15 mouse cellular contexts compared by ENCODE assay signal in the genomic region with DNA sequence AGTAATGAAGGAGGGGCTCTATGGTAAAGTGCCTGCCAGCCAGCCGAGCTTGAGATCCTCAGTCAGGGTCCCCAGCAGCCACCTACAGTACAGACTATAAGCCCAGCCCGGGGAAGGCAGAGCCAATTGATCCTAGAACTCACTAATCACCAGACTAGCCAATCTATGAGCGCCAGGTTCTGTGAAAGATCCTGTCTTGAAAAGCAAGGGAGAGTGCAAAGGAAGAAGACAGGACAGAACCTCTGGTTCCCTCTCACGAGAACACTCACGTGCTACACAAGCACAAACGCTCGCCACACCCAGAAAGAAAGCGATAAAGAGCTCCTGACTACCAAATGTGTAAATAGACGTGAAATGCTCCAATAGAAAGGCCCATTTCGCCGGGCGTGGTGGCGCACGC. TPM values are rescaled to one million over a fixed set of nuclear protein-coding genes. Genes with fewer than 3 reads are reported as not detected.
DNase-seq lines count a peak whose midpoint lies in the region; ATAC-seq lines count a peak whose summit lies in the region.
"Had no signal": no experiment of that assay in that cellular context is flagged by ENCODE, and none has a peak within 500 bp of the region (broad histone marks: within the 10 kb centered on the region; RNA-seq: fewer than 3 reads in every experiment).

No protein-coding gene starts in this region.

- no peak for ATAC-seq in heart, embryonic 15.5 days (replicated peaks; ENCODE audit: insufficient number of reproducible peaks, insufficient read depth, low FRiP score, low read depth)
- ATAC-seq in midbrain, embryonic 11.5 days (ENCODE audit: low FRiP score), result no peak
- no peak for ATAC-seq in midbrain, embryonic 13.5 days
- ATAC-seq in megakaryocyte, adult 5-6 weeks (ENCODE audit: poor library complexity, severe bottlenecking), result no peak
- no peak for ATAC-seq in midbrain, embryonic 15.5 days (replicated peaks)
- ATAC-seq: activated CD4-positive, CD25-positive, alpha-beta regulatory T cell, adult 4 months had no signal

- WGBS in heart, embryonic 15.5 days, result 75% methylated on average over 14 of the region's 14 CpGs
- 78% methylated on average over 14 of the region's 14 CpGs for WGBS in midbrain, embryonic 11.5 days
- 78% methylated on average over 14 of the region's 14 CpGs for WGBS in midbrain, embryonic 13.5 days
- 84% methylated on average over 14 of the region's 14 CpGs for WGBS in midbrain, embryonic 15.5 days

- no peak overlapping the region for H3K4me3 ChIP-seq in heart, embryonic 15.5 days
- H3K4me3 ChIP-seq in midbrain, embryonic 11.5 days (ENCODE audit: low read depth, low read length), result no peak overlapping the region
- no peak overlapping the region for H3K4me3 ChIP-seq in midbrain, embryonic 13.5 days (replicated peaks)
- no peak overlapping the region for H3K4me3 ChIP-seq in midbrain, embryonic 15.5 days
- H3K4me3 ChIP-seq: embryonic facial prominence, embryonic 12.5 days had no signal

- peaks cover 1% of the 10 kb centered on the region for H3K36me3 ChIP-seq in heart, embryonic 15.5 days
- no peaks in the 10 kb centered on the region for H3K36me3 ChIP-seq in midbrain, embryonic 11.5 days (ENCODE audit: control insufficient read depth, insufficient read depth, low read length)
- no peaks in the 10 kb centered on the region for H3K36me3 ChIP-seq in midbrain, embryonic 13.5 days
- no peaks in the 10 kb centered on the region for H3K36me3 ChIP-seq in midbrain, embryonic 15.5 days (replicated peaks)
- H3K36me3 ChIP-seq: embryonic facial prominence, embryonic 12.5 days had no signal

- H3K27ac ChIP-seq in heart, embryonic 15.5 days, result peak overlapping the region; percentile 69
- no peak overlapping the region for H3K27ac ChIP-seq in midbrain, embryonic 11.5 days (ENCODE audit: low read depth, low read length)
- no peak overlapping the region for H3K27ac ChIP-seq in midbrain, embryonic 13.5 days
- H3K27ac ChIP-seq in midbrain, embryonic 15.5 days, result no peak overlapping the region
- H3K27ac ChIP-seq: embryonic facial prominence, embryonic 12.5 days; hindbrain, embryonic 14.5 days; liver, embryonic 14.5 days had no signal

- no peak overlapping the region for H3K4me2 ChIP-seq in heart, embryonic 15.5 days
- no peak overlapping the region for H3K4me2 ChIP-seq in midbrain, embryonic 11.5 days
- no peak overlapping the region for H3K4me2 ChIP-seq in midbrain, embryonic 13.5 days (replicated peaks)
- H3K4me2 ChIP-seq in midbrain, embryonic 15.5 days, result no peak overlapping the region
- H3K4me2 ChIP-seq: embryonic facial prominence, embryonic 12.5 days; hindbrain, embryonic 14.5 days had no signal

- intact Hi-C loops in heart, postnatal 10 days (cut with DNase I), result no loop called here

- H3K27me3 ChIP-seq in heart, embryonic 15.5 days, result no peaks in the 10 kb centered on the region
- no peaks in the 10 kb centered on the region for H3K27me3 ChIP-seq in midbrain, embryonic 11.5 days (ENCODE audit: control insufficient read depth, insufficient read depth, low read length)
- H3K27me3 ChIP-seq in midbrain, embryonic 13.5 days, result no peaks in the 10 kb centered on the region
- no peaks in the 10 kb centered on the region for H3K27me3 ChIP-seq in midbrain, embryonic 15.5 days (replicated peaks)
- H3K27me3 ChIP-seq: embryonic facial prominence, embryonic 12.5 days had no signal

- peak; percentile 15 for DNase-seq in embryo, embryonic 11 days
- DNase-seq in embryo, embryonic 10.5 days (ENCODE audit: low spot score), result no peak
- no peak for DNase-seq in heart, postnatal 10 days
- DNase-seq in midbrain, embryonic 11.5 days (ENCODE audit: low spot score, missing footprints), result peak; percentile 83
- DNase-seq: cerebellum, adult 8-10 months; midbrain, embryonic 14.5 days; retina, postnatal 1 day had no signal

- no peaks in the 10 kb centered on the region for H3K9me3 ChIP-seq in heart, embryonic 15.5 days (replicated peaks)
- no peaks in the 10 kb centered on the region for H3K9me3 ChIP-seq in midbrain, embryonic 11.5 days (ENCODE audit: control insufficient read depth, low read length)
- no peaks in the 10 kb centered on the region for H3K9me3 ChIP-seq in midbrain, embryonic 13.5 days
- no peaks in the 10 kb centered on the region for H3K9me3 ChIP-seq in midbrain, embryonic 15.5 days

- H3K9ac ChIP-seq in heart, embryonic 15.5 days, result no peak overlapping the region
- H3K9ac ChIP-seq in midbrain, embryonic 11.5 days (ENCODE audit: low read length), result no peak overlapping the region
- no peak overlapping the region for H3K9ac ChIP-seq in midbrain, embryonic 13.5 days (replicated peaks)
- no peak overlapping the region for H3K9ac ChIP-seq in midbrain, embryonic 15.5 days
- H3K9ac ChIP-seq: embryonic facial prominence, embryonic 12.5 days; hindbrain, embryonic 14.5 days; liver, embryonic 14.5 days had no signal

- peaks cover 14% of the 10 kb centered on the region for H3K4me1 ChIP-seq in heart, embryonic 15.5 days (replicated peaks)
- H3K4me1 ChIP-seq in midbrain, embryonic 11.5 days (ENCODE audit: control insufficient read depth, insufficient read depth, low read length), result no peaks in the 10 kb centered on the region
- H3K4me1 ChIP-seq in midbrain, embryonic 13.5 days (replicated peaks), result no peaks in the 10 kb centered on the region
- no peaks in the 10 kb centered on the region for H3K4me1 ChIP-seq in midbrain, embryonic 15.5 days
- H3K4me1 ChIP-seq: embryonic facial prominence, embryonic 12.5 days had no signal

RNA-seq across cellular contexts. Expression of a gene that starts 13.6 kb away (rescaled TPM):
- polyA plus RNA-seq in heart, embryonic 15.5 days (2015; fragmentation: Nextera tagmentation; extraction: Ambion mirVana), result 16.5 and 17.2 TPM in 2 replicates
- total RNA-seq in heart, postnatal 10 days (2021), result 10 to 100 TPM; 25.4 to 26.6 TPM
- 4.6 and 5.6 TPM in 2 replicates for polyA plus RNA-seq in midbrain, embryonic 11.5 days (2014; fragmentation: Nextera tagmentation; extraction: Ambion mirVana)
- 4.6 and 4.8 TPM in 2 replicates for polyA plus RNA-seq in midbrain, embryonic 13.5 days (2015; fragmentation: Nextera tagmentation; extraction: Ambion mirVana)
- total RNA-seq in megakaryocyte, adult 5-6 weeks (2015), result 2.3 and 2.8 TPM in 2 replicates
- 3.3 and 3.7 TPM in 2 replicates for total RNA-seq in megakaryocyte, adult 5-6 weeks (2017)
- polyA plus RNA-seq in midbrain, embryonic 15.5 days (2015; fragmentation: Nextera tagmentation; extraction: Ambion mirVana), result 7.4 and 8.2 TPM in 2 replicates

RNA-seq across cellular contexts. Expression of a gene that starts 37.0 kb away (rescaled TPM):
- 340 and 352 TPM in 2 replicates for polyA plus RNA-seq in heart, embryonic 15.5 days (2015; fragmentation: Nextera tagmentation; extraction: Ambion mirVana)
- total RNA-seq in heart, postnatal 10 days (2021), result 100 to 1,000 TPM; 205 to 214 TPM
- 234 and 248 TPM in 2 replicates for polyA plus RNA-seq in midbrain, embryonic 11.5 days (2014; fragmentation: Nextera tagmentation; extraction: Ambion mirVana)
- 220 and 236 TPM in 2 replicates for polyA plus RNA-seq in midbrain, embryonic 13.5 days (2015; fragmentation: Nextera tagmentation; extraction: Ambion mirVana)
- 281 and 289 TPM in 2 replicates for total RNA-seq in megakaryocyte, adult 5-6 weeks (2015)
- 107 and 130 TPM in 2 replicates for total RNA-seq in megakaryocyte, adult 5-6 weeks (2017)
- 285 and 293 TPM in 2 replicates for polyA plus RNA-seq in midbrain, embryonic 15.5 days (2015; fragmentation: Nextera tagmentation; extraction: Ambion mirVana)

Comparison
In these comparisons a context has a peak if more than half of its experiments do, and no peak if none do; other contexts are left out.
1. DNase-seq: peak in embryo, embryonic 11 days (single experiment) and midbrain, embryonic 11.5 days (single experiment); none in embryo, embryonic 10.5 days (single experiment) and heart, postnatal 10 days (0 of 2).